Mouse (Mus musculus) liver, adult 2 months (tissue): ENCODE data around the gene Ube2g2. TPM values are rescaled to one million over a fixed set of nuclear protein-coding genes. Genes with fewer than 3 reads are reported as not detected.
A peak's percentile ranks its signal among the peaks of the same experiment; 100 is the strongest.

Experiments
- DNase-seq: peaks from one replicate; pipeline ENCODE4 v3.0.0-alpha.2; 2011; ENCODE audit warnings: low read depth, low spot score; ENCODE audit errors: extremely low read depth
- H3K27ac ChIP-seq: fragments of 200-500 bp; replicated peaks from 2 replicates; pipeline ENCODE4 v1.5.1; 2012; ENCODE audit warnings: low read depth, mild to moderate bottlenecking, control low read depth, inconsistent platforms, low read length; ENCODE audit not compliant: insufficient read depth
- H3K27me3 ChIP-seq: fragments of 200-500 bp; 2 replicates; pipeline ENCODE4 v1.6.1; 2012; ENCODE audit warnings: mild to moderate bottlenecking, moderate library complexity, low read length, inconsistent platforms; ENCODE audit not compliant: control insufficient read depth, insufficient read depth
- H3K36me3 ChIP-seq: fragments of 200-500 bp; 2 replicates; pipeline ENCODE4 v1.6.1; 2012; ENCODE audit warnings: low read length, inconsistent platforms; ENCODE audit not compliant: control insufficient read depth, insufficient read depth
- H3K4me1 ChIP-seq: fragments of 200-500 bp; 2 replicates; pipeline ENCODE4 v1.6.1; 2011; ENCODE audit warnings: low read length; ENCODE audit not compliant: control insufficient read depth, insufficient read depth
- H3K4me3 ChIP-seq: fragments of 200-500 bp; 2 replicates; pipeline ENCODE4 v1.5.1; 2011; ENCODE audit warnings: low read depth, mild to moderate bottlenecking, control low read depth, low read length, moderate library complexity; ENCODE audit not compliant: insufficient read depth
- H3K79me2 ChIP-seq: fragments of 200-500 bp; 2 replicates; pipeline ENCODE4 v1.6.1; 2012; ENCODE audit warnings: inconsistent platforms, mild to moderate bottlenecking, low read length, moderate library complexity; ENCODE audit not compliant: control insufficient read depth, insufficient read depth
- H3K9ac ChIP-seq: fragments of 200-500 bp; 2 replicates; pipeline ENCODE4 v1.6.1; 2012; ENCODE audit warnings: low read depth, mild to moderate bottlenecking, control low read depth, inconsistent platforms, low read length
- CTCF ChIP-seq: fragments of 200-500 bp; IDR thresholded peaks from 2 replicates; pipeline ENCODE4 v1.5.1; 2011; ENCODE audit warnings: low read depth, low read length, control low read depth
- POLR2A ChIP-seq: fragments of 200-500 bp; IDR thresholded peaks from 2 replicates; pipeline ENCODE4 v1.6.1; 2011; ENCODE audit warnings: low read length, control low read depth; ENCODE audit not compliant: insufficient read depth; ENCODE audit errors: extremely low read depth
- WGBS: fragments of 180-500 bp; shearing (Covaris S2); methylation state at CpG from one replicate; pipeline ENCODE4 v1.1.7; 2018; 5-methylcytosine and 5-hydroxymethylcytosine counted together
- polyA plus RNA-seq: library from polyadenylated mRNA; depleted of rRNA; stranded (reverse); fragments of >200 nt; gene quantifications from 2 replicates; pipeline ENCODE4 v1.2.3, GENCODE M21; 2012
- total RNA-seq: library from RNA; depleted of rRNA; stranded (reverse); fragments of >200 nt; gene quantifications from 2 replicates; pipeline ENCODE4 v1.2.3, GENCODE M21; 2014

The Ube2g2 gene
- total and polyA plus RNA-seq, 2 experiments = 21.6 to 30.4 TPM

DNA sequence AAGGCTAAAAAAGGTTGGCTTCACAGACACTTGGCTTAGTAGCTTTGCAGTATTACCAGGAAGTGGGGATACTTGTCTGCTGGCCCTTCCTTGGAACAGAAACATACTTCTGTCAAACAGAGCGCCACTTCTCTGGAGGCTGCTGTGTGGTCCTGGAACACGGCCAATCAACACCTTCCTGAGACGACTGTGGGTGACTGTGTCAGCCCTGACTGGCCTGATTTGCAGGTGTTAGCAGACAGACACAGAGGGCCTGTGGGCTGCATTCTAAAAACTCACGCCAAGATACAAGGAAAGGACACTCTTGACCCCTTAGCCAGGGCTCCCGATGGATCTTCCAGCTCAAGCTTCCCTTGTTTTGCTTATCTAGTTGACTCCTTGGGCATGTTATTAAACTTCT is 17.1 kb upstream of the Ube2g2 start:
- no peak overlapping the region for H3K27ac ChIP-seq

GRCm38 (mm10) chr10:77605368-77605767 is 16.7 kb upstream of the Ube2g2 start:
- Histone ChIP-seq H3K4me1 (peaks cover 13% of the 10 kb centered on the region), H3K27me3 (no peaks in the 10 kb centered on the region), H3K79me2 (peaks cover 16% of the 10 kb centered on the region), H3K4me3 (no peak overlapping the region), H3K9ac (no peak overlapping the region), H3K27ac (peak overlapping the region; percentile 92), H3K36me3 (no peaks in the 10 kb centered on the region)
- 3% methylated on average over 1 of the region's 1 CpGs for WGBS
- peak; percentile 39 for TF ChIP-seq CTCF
- no peak for TF ChIP-seq POLR2A
- peak; percentile 50 for DNase-seq

More for the DNA sequence above, 17.1 kb upstream of the Ube2g2 start:
- Histone ChIP-seq H3K79me2 (peaks cover 15% of the 10 kb centered on the region; the same call in 1 of the 2 replicates), H3K9ac (no peak overlapping the region), H3K36me3 (no peaks in the 10 kb centered on the region), H3K4me1 (peaks cover 11% of the 10 kb centered on the region), H3K27me3 (no peaks in the 10 kb centered on the region), H3K4me3 (no peak overlapping the region)
- DNase-seq = no peak
- TF ChIP-seq CTCF (no peak), POLR2A (no peak)
- 62% methylated on average over 5 of the region's 5 CpGs for WGBS

- no peak for TF ChIP-seq CTCF
- peak; percentile 75 for TF ChIP-seq POLR2A
- H3K27me3 ChIP-seq = no peaks in the 10 kb centered on the region
- 1% methylated on average over 116 of the region's 119 CpGs for WGBS
- peaks cover 24% of the 10 kb centered on the region for H3K79me2 ChIP-seq
- H3K36me3 ChIP-seq = peaks cover 4% of the 10 kb centered on the region; the same call in 1 of the 2 replicates
- peak within 1 kb of the TSS; percentile 92 for H3K27ac ChIP-seq
- DNase-seq = peak; percentile 76
- peak within 1 kb of the TSS; percentile 77 for H3K4me3 ChIP-seq
- peaks cover 18% of the 10 kb centered on the region for H3K4me1 ChIP-seq
- peak within 1 kb of the TSS; percentile 98 for H3K9ac ChIP-seq
These were observed 15.9 kb upstream of the Ube2g2 start, which contains the start of the genes Sumo3 and Gm49325 for GRCm38 (mm10) chr10:77605908-77606826. TSS of gene Sumo3 (plus strand) at chr10:77606097. TSS of gene Gm49325 (plus strand) at chr10:77606197.

- Histone ChIP-seq H3K9ac (peak overlapping the region; percentile 87), H3K4me1 (peaks cover 18% of the 10 kb centered on the region), H3K36me3 (peaks cover 7% of the 10 kb centered on the region), H3K79me2 (peaks cover 26% of the 10 kb centered on the region), H3K27ac (peak overlapping the region; percentile 79), H3K27me3 (no peaks in the 10 kb centered on the region), H3K4me3 (peak overlapping the region; percentile 77)
- WGBS = 9% methylated on average over 7 of the region's 7 CpGs
- no peak for DNase-seq
- TF ChIP-seq POLR2A (no peak), CTCF (no peak)
These were observed 15.2 kb upstream of the Ube2g2 start for GRCm38 (mm10) chr10:77606855-77607254.

- TF ChIP-seq CTCF = no peak
- TF ChIP-seq POLR2A = no peak
- peaks cover 26% of the 10 kb centered on the region for H3K79me2 ChIP-seq
- H3K27me3 ChIP-seq = no peaks in the 10 kb centered on the region
- H3K9ac ChIP-seq = no peak overlapping the region; the same call in 1 of the 2 replicates
- H3K36me3 ChIP-seq = peaks cover 8% of the 10 kb centered on the region
- no peak for DNase-seq
- peak overlapping the region; percentile 79 for H3K27ac ChIP-seq
- no peak overlapping the region for H3K4me3 ChIP-seq
- peaks cover 18% of the 10 kb centered on the region for H3K4me1 ChIP-seq
- 14% methylated on average over 5 of the region's 5 CpGs for WGBS
These were observed 14.6 kb upstream of the Ube2g2 start for GRCm38 (mm10) chr10:77607441-77607840.
